Mouse (Mus musculus) midbrain, embryonic 14.5 days (tissue): ENCODE data around the gene Znhit3. TPM values are rescaled to one million over a fixed set of nuclear protein-coding genes. Genes with fewer than 3 reads are reported as not detected.
A peak's percentile ranks its signal among the peaks of the same experiment; 100 is the strongest.

Experiments
- ATAC-seq: fragments of 200-750 bp; cut with Nextera tagmentation; 2 replicates; pipeline ENCODE4 v1.8.0; 2017; ENCODE audit warnings: moderate number of reproducible peaks, moderate library complexity; ENCODE audit not compliant: low FRiP score, low TSS enrichment
- DNase-seq: peaks from one replicate; pipeline ENCODE4 v3.0.0-alpha.2; 2015
- H3K27ac ChIP-seq: fragments of 300-500 bp; sonication (generic); replicated peaks from 2 replicates; pipeline ENCODE4 v1.5.1; 2014; ENCODE audit warnings: mild to moderate bottlenecking, low read depth, low read length, moderate library complexity
- H3K27me3 ChIP-seq: fragments of 300-500 bp; sonication (generic); 2 replicates; pipeline ENCODE4 v1.6.1; 2014; ENCODE audit warnings: low read length, control low read depth, mixed read lengths; ENCODE audit not compliant: control insufficient read depth, insufficient read depth
- H3K36me3 ChIP-seq: fragments of 300-500 bp; sonication (generic); 2 replicates; pipeline ENCODE4 v1.6.1; 2014; ENCODE audit warnings: low read length, control low read depth; ENCODE audit not compliant: control insufficient read depth, insufficient read depth
- H3K4me1 ChIP-seq: fragments of 300-500 bp; sonication (generic); 2 replicates; pipeline ENCODE4 v1.6.1; 2014; ENCODE audit warnings: mild to moderate bottlenecking, antibody characterized with exemption, low read length, control low read depth; ENCODE audit not compliant: control insufficient read depth, insufficient read depth
- H3K4me2 ChIP-seq: fragments of 300-500 bp; sonication (generic); 2 replicates; pipeline ENCODE4 v1.6.1; 2014; ENCODE audit warnings: mild to moderate bottlenecking, low read length, moderate library complexity
- H3K4me3 ChIP-seq: fragments of 300-500 bp; sonication (generic); replicated peaks from 2 replicates; pipeline ENCODE4 v1.5.1; 2014; ENCODE audit warnings: low read depth, low read length
- H3K9ac ChIP-seq: fragments of 300-500 bp; sonication (generic); replicated peaks from 2 replicates; pipeline ENCODE4 v1.6.1; 2014; ENCODE audit warnings: mild to moderate bottlenecking, low read length, moderate library complexity
- H3K9me3 ChIP-seq: fragments of 300-500 bp; sonication (generic); 2 replicates; pipeline ENCODE4 v1.6.1; 2016; ENCODE audit warnings: low read length, control low read depth, mixed read lengths; ENCODE audit not compliant: control insufficient read depth
- WGBS: fragments of 180-500 bp; shearing (Covaris S2); extraction: QIAGEN DNeasy Blood & Tissue Kit; methylation state at CpG from one replicate; pipeline ENCODE4 v1.1.7; 2014; 5-methylcytosine and 5-hydroxymethylcytosine counted together
- polyA plus RNA-seq: library from polyadenylated mRNA; unstranded; fragments of >200 nt; fragmentation: Nextera tagmentation; extraction: Ambion mirVana; gene quantifications from 2 replicates; pipeline ENCODE4 v1.2.1, GENCODE M21; 2014

Znhit3 gene
- polyA plus RNA-seq, 1 experiment from 2014 or later, result 61.7 TPM

DNA sequence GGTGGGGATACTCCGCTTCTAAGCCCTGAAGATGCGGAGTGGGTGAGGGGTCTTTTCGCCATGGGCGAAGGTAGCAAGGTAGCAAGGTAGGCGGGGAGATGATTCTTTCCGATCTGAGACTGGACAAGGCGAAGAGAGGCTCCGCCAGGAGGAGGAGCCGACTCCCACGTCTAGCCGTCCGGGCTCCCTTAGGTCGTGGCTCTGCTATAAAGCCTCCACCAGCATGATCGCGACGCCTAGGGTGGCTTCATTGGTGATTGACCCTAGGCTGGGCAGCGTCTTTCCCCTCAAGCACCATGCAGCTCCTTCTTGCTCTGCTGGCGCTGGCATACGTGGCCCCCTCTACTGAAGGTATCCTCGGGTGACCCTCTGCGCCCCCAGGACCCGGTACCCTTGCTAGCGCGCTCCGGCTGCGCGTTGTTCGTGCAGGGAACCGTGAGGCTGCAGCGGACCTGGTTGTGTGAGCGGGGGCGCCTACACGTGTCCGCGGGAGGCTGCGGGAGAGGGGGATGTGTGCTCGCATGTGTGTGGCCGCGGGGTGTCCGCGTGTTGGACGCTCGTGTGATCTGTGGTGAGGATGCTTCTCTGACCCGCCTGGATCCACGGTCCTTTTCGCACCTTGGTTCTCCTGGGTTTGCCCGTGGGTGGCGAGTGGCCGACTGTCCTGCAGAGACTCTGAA is 41.6 kb upstream of the Znhit3 start, which contains the start of gene Car4:
TSS of gene Car4 (plus strand) at position 196 of the 680 bp plus-strand sequence.
- WGBS, result 1% methylated on average over 49 of the region's 49 CpGs
- Histone ChIP-seq H3K4me2 (peak within 1 kb of the TSS; percentile 60), H3K27ac (no peak within 1 kb of the TSS), H3K9ac (no peak within 1 kb of the TSS; the same call in 1 of the 2 replicates), H3K4me3 (peak within 1 kb of the TSS; percentile 35), H3K27me3 (peaks cover 40% of the 10 kb centered on the region), H3K9me3 (no peaks in the 10 kb centered on the region), H3K36me3 (no peaks in the 10 kb centered on the region), H3K4me1 (peaks cover 13% of the 10 kb centered on the region)
- DNase-seq, result peak; percentile 51
- no peak for ATAC-seq

DNA sequence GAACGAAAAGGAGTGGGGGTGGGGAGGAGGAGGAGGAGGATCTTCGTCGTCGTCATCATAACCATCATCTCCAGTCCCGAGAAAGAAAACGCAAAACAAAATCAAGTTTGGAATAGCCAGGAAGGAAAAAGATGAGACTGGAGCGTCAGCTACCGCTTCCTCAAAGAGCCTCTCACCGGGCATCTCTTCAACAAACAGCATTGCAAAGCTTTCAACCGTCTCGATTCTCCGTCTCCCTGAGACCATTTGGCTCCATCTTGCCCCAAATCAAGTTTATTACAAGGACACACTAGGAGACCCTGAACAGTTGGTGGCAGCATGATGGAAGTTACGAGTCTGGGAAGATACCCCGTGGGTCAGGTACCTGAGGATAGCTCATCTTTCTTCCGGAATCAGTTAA is 41.0 kb upstream of the Znhit3 start:
- Histone ChIP-seq H3K4me3 (peak overlapping the region; percentile 35), H3K36me3 (no peaks in the 10 kb centered on the region), H3K9ac (no peak overlapping the region; the same call in 1 of the 2 replicates), H3K27ac (no peak overlapping the region), H3K4me2 (peak overlapping the region; percentile 60), H3K9me3 (no peaks in the 10 kb centered on the region), H3K4me1 (peaks cover 13% of the 10 kb centered on the region), H3K27me3 (peaks cover 40% of the 10 kb centered on the region)
- WGBS, result 8% methylated on average over 15 of the region's 15 CpGs
- DNase-seq (no peak), ATAC-seq (no peak)

DNA sequence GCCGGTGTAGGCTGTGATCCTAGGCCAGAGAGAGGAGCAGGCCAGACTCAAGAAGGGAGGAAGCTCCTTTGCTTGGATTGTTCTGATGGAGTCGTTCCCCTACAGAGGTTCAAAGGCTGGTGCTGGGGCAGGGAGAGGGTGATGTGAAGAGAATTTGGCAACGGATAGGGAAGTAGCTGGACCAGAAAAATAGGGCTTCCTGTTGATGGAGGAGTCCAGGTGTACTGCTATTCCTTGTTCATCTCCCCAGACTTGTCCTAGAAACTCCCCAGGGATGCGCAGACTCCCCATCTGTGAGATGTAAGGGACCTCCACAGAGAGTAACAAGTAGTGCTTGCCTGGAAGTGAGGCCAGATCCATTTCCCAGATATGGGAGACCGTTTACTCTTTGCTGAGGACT is 40.2 kb upstream of the Znhit3 start:
- no peak overlapping the region for H3K4me2 ChIP-seq
- no peak overlapping the region for H3K4me3 ChIP-seq
- no peak overlapping the region for H3K27ac ChIP-seq
- no peaks in the 10 kb centered on the region for H3K9me3 ChIP-seq
- 26% methylated on average over 5 of the region's 5 CpGs for WGBS
- H3K9ac ChIP-seq, result no peak overlapping the region
- no peak for ATAC-seq
- peaks cover 13% of the 10 kb centered on the region for H3K4me1 ChIP-seq
- DNase-seq, result no peak
- no peaks in the 10 kb centered on the region for H3K36me3 ChIP-seq
- H3K27me3 ChIP-seq, result peaks cover 40% of the 10 kb centered on the region

DNA sequence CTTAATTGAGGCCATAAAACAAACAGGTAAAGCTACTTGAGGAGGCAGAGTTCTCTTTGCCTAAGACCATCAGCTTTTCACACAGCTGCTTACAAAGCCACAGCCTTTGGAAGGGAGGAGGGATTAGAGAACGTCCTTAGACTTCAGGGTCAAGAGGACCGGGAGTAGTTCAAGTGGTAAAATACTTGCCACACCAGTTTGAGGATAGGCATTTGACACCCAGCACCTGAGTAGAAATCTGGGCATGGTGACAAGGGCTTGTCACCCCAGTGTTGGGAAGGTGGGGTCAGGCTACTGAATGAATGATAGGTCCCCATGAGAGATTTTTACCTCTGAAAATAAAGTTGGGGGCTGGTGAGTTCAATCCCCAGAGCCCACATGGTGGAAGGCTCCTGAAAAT is 36.4 kb upstream of the Znhit3 start:
- H3K27me3 ChIP-seq, result peaks cover 12% of the 10 kb centered on the region
- H3K36me3 ChIP-seq, result no peaks in the 10 kb centered on the region
- ATAC-seq (no peak), DNase-seq (no peak)
- H3K4me3 ChIP-seq, result no peak overlapping the region
- H3K4me2 ChIP-seq, result no peak overlapping the region
- 20% methylated on average over 2 of the region's 2 CpGs for WGBS
- H3K27ac ChIP-seq, result no peak overlapping the region
- no peak overlapping the region for H3K9ac ChIP-seq
- no peaks in the 10 kb centered on the region for H3K9me3 ChIP-seq
- H3K4me1 ChIP-seq, result peaks cover 2% of the 10 kb centered on the region

DNA sequence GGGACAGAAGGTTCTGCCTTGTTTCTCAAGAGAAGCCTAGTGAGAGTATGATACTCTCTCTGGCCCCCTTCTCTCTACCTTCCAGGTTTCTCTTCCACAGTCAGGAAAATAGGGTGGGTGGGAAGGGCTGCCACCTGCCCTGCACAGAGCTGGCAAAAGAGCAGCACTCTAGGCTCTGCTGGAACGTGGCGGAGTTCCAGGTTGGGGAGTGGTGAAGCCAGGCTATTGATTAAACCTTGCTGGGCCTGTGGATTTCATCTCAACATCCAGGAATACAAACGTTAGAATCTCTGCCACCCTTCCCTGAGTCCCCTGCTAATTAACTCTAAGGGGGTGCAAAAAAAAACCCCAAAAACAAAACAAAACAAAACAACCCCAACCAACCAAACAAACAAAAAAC is 32.4 kb upstream of the Znhit3 start:
- H3K4me3 ChIP-seq, result no peak overlapping the region
- 51% methylated on average over 3 of the region's 3 CpGs for WGBS
- no peaks in the 10 kb centered on the region for H3K27me3 ChIP-seq
- peaks cover 7% of the 10 kb centered on the region for H3K4me1 ChIP-seq
- ATAC-seq, result no peak
- DNase-seq, result no peak
- H3K4me2 ChIP-seq, result no peak overlapping the region
- no peaks in the 10 kb centered on the region for H3K36me3 ChIP-seq
- H3K27ac ChIP-seq, result no peak overlapping the region
- no peak overlapping the region for H3K9ac ChIP-seq
- H3K9me3 ChIP-seq, result no peaks in the 10 kb centered on the region

DNA sequence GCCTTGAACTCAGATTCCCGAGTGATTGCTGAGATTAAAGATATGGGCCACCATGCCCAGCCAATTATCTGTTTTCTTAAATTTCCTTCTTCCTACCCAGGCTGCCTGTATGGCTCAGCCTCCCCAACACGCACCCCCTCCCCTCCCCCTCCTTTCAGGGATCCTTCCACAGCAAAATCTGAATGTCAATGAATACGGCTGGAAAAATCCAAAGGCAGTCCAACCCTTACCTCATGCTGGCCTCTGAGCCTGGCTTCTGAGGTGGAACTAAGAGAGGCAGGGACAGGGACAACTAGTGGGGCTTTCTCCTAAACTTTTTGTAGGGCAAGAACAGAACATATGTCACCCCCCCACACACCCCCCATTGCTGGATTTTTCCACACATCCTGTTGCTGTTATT is 31.9 kb upstream of the Znhit3 start:
- Histone ChIP-seq H3K4me1 (peaks cover 9% of the 10 kb centered on the region), H3K4me2 (no peak overlapping the region), H3K9me3 (no peaks in the 10 kb centered on the region), H3K4me3 (no peak overlapping the region), H3K27ac (no peak overlapping the region), H3K36me3 (no peaks in the 10 kb centered on the region), H3K27me3 (no peaks in the 10 kb centered on the region), H3K9ac (no peak overlapping the region)
- 29% methylated on average over 3 of the region's 3 CpGs for WGBS
- ATAC-seq (no peak), DNase-seq (no peak)

DNA sequence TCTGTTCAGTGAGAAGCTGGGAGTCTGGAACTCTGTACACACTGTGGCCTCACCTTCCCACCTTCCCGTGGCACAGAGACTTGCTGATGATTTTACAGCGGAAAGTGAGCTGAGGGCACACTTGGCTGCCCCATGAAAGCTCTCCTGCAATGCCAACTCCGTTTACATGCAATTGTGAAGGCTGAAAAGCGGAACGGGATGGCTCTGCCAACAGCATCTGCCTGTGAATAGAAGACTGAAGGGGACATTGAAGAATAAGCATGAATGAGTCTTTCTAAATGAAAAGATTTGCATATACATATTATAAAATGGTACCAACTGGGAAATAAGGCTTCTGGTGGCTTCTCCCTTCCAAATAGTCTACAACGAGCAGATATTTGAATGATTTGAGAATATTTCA is 31.0 kb upstream of the Znhit3 start:
- H3K4me2 ChIP-seq, result no peak overlapping the region
- H3K27me3 ChIP-seq, result no peaks in the 10 kb centered on the region
- no peaks in the 10 kb centered on the region for H3K36me3 ChIP-seq
- H3K27ac ChIP-seq, result no peak overlapping the region
- 51% methylated on average over 6 of the region's 6 CpGs for WGBS
- no peak for ATAC-seq
- H3K4me3 ChIP-seq, result no peak overlapping the region
- peaks cover 9% of the 10 kb centered on the region for H3K4me1 ChIP-seq
- no peak overlapping the region for H3K9ac ChIP-seq
- no peak for DNase-seq
- no peaks in the 10 kb centered on the region for H3K9me3 ChIP-seq

DNA sequence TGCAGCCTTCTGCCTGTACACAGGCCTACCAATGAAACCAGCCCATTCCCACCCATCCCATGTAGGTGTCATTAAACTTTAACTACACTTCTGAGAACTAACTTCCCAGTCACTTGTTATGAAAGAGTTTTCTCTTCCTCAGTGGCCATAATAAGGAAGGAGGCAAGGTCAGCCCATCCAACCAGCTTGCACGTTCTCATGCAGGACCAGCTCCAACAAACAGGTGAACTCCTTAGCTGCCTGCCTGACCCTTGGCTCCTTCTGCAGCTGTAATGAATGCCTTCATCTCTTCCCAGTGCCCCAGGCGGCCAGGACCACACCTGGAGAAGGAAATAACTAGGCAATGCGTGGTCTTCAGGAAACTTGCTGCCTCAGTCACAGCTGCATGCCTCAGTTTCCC is 29.7 kb upstream of the Znhit3 start:
- Histone ChIP-seq H3K9ac (no peak overlapping the region), H3K4me1 (peaks cover 9% of the 10 kb centered on the region), H3K27me3 (no peaks in the 10 kb centered on the region), H3K4me3 (no peak overlapping the region), H3K4me2 (no peak overlapping the region), H3K36me3 (no peaks in the 10 kb centered on the region), H3K27ac (no peak overlapping the region), H3K9me3 (no peaks in the 10 kb centered on the region)
- no peak for DNase-seq
- WGBS, result 68% methylated on average over 3 of the region's 3 CpGs
- ATAC-seq, result no peak
